Mouse (Mus musculus) 416B (cell line): ENCODE data around the gene Noxo1.

Experiments used
- DNase-seq: peaks from one replicate; pipeline ENCODE4 v3.0.0; 2011; ENCODE audit warnings: low read depth

Noxo1 gene

GRCm38 (mm10) chr17:24743896-24744295 lies 47.9 kb downstream of the Noxo1 start:
- no peak for DNase-seq

- peak; percentile 10 for DNase-seq
Measured at GRCm38 (mm10) chr17:24744381-24744780, 48.3 kb downstream of the Noxo1 start.

GRCm38 (mm10) chr17:24745526-24746497 lies 49.8 kb downstream of the Noxo1 start:
- DNase-seq: peak; percentile 92

- DNase-seq: no peak
Measured at GRCm38 (mm10) chr17:24746986-24747385, 51.0 kb downstream of the Noxo1 start.
